Mouse (Mus musculus) hindbrain, embryonic 13.5 days (tissue): Measurements from ENCODE around the gene L2hgdh. TPM values are rescaled to one million over a fixed set of nuclear protein-coding genes. Genes with fewer than 3 reads are reported as not detected.
A peak's percentile ranks its signal among the peaks of the same experiment; 100 is the strongest.
"Not testable (repeated sequence)": the region's sequence is repeated elsewhere in the genome, so short reads cannot be mapped to it uniquely, and the experiment has no call there.

Source experiments
- ATAC-seq: fragments of 200-750 bp; cut with Nextera tagmentation; 2 replicates; pipeline ENCODE4 v1.8.0; 2017; ENCODE audit warnings: moderate TSS enrichment; ENCODE audit not compliant: low FRiP score
- H3K27ac ChIP-seq: fragments of 300-500 bp; sonication (generic); 2 replicates; pipeline ENCODE4 v1.5.1; 2015; ENCODE audit warnings: inconsistent platforms, mild to moderate bottlenecking, moderate library complexity
- H3K27me3 ChIP-seq: fragments of 300-500 bp; sonication (generic); 2 replicates; pipeline ENCODE4 v1.6.1; 2015; ENCODE audit warnings: mild to moderate bottlenecking, inconsistent platforms
- H3K36me3 ChIP-seq: fragments of 300-500 bp; sonication (generic); 2 replicates; pipeline ENCODE4 v1.6.1; 2015; ENCODE audit warnings: mild to moderate bottlenecking, inconsistent platforms
- H3K4me1 ChIP-seq: fragments of 300-500 bp; sonication (generic); replicated peaks from 2 replicates; pipeline ENCODE4 v1.6.1; 2015; ENCODE audit warnings: inconsistent platforms
- H3K4me2 ChIP-seq: fragments of 300-500 bp; sonication (generic); 2 replicates; pipeline ENCODE4 v1.6.1; 2015; ENCODE audit warnings: inconsistent platforms, mild to moderate bottlenecking, moderate library complexity
- H3K4me3 ChIP-seq: fragments of 300-500 bp; sonication (generic); 2 replicates; pipeline ENCODE4 v1.5.1; 2015; ENCODE audit warnings: mild to moderate bottlenecking, inconsistent platforms
- H3K9ac ChIP-seq: fragments of 300-500 bp; sonication (generic); 2 replicates; pipeline ENCODE4 v1.6.1; 2015; ENCODE audit warnings: mild to moderate bottlenecking, inconsistent platforms
- H3K9me3 ChIP-seq: fragments of 300-500 bp; sonication (generic); 2 replicates; pipeline ENCODE4 v1.6.1; 2016; ENCODE audit warnings: inconsistent platforms
- WGBS: fragments of 180-500 bp; shearing (Covaris S2); methylation state at CpG from one replicate; pipeline ENCODE4 v1.1.7; 2015; 5-methylcytosine and 5-hydroxymethylcytosine counted together
- polyA plus RNA-seq: library from polyadenylated mRNA; unstranded; fragments of >200 nt; fragmentation: Nextera tagmentation; extraction: Ambion mirVana; gene quantifications from 2 replicates; pipeline ENCODE4 v1.2.1, GENCODE M21; 2015

Gene L2hgdh
- polyA plus RNA-seq, 1 experiment from 2014 or later: 11.5 TPM

- H3K9ac ChIP-seq: peak overlapping the region; percentile 89
- no peaks in the 10 kb centered on the region for H3K27me3 ChIP-seq
- ATAC-seq: peak; percentile 87
- under 1% methylated on average over 33 of the region's 54 CpGs for WGBS
- H3K36me3 ChIP-seq: no peaks in the 10 kb centered on the region
- H3K9me3 ChIP-seq: no peaks in the 10 kb centered on the region
- H3K4me2 ChIP-seq: peak overlapping the region; percentile 61
- peak overlapping the region; percentile 97 for H3K27ac ChIP-seq
- H3K4me3 ChIP-seq: peak overlapping the region; percentile 79
- H3K4me1 ChIP-seq: peaks cover 15% of the 10 kb centered on the region
These were observed 42.4 kb downstream of the L2hgdh start for GRCm38 (mm10) chr12:69682065-69682787.

- Histone ChIP-seq H3K36me3 (no peaks in the 10 kb centered on the region), H3K4me3 (peak within 1 kb of the TSS; percentile 79), H3K27ac (peak within 1 kb of the TSS; percentile 97), H3K27me3 (no peaks in the 10 kb centered on the region), H3K4me1 (peaks cover 15% of the 10 kb centered on the region), H3K4me2 (peak within 1 kb of the TSS; percentile 61), H3K9me3 (no peaks in the 10 kb centered on the region), H3K9ac (peak within 1 kb of the TSS; percentile 89)
- WGBS: 1% methylated on average over 36 of the region's 85 CpGs
- ATAC-seq: peak; percentile 85
These were observed 43.1 kb downstream of the L2hgdh start, which contains the start of gene Sos2 for GRCm38 (mm10) chr12:69681566-69682061. Sos2 (minus strand) TSS chr12:69681852.

- Histone ChIP-seq H3K36me3 (no peaks in the 10 kb centered on the region), H3K4me3 (peak overlapping the region; percentile 79), H3K27ac (peak overlapping the region; percentile 97), H3K9ac (peak overlapping the region; percentile 89), H3K4me1 (peaks cover 15% of the 10 kb centered on the region), H3K27me3 (no peaks in the 10 kb centered on the region), H3K9me3 (no peaks in the 10 kb centered on the region), H3K4me2 (peak overlapping the region; percentile 61)
- under 1% methylated on average over 55 of the region's 56 CpGs for WGBS
- ATAC-seq: peak; percentile 49
These were observed 43.8 kb downstream of the L2hgdh start for GRCm38 (mm10) chr12:69680635-69681565.

GRCm38 (mm10) chr12:69676157-69676556 lies 48.5 kb downstream of the L2hgdh start:
- Histone ChIP-seq H3K4me2 (no peak overlapping the region), H3K9ac (no peak overlapping the region), H3K4me3 (no peak overlapping the region), H3K4me1 (peaks cover 31% of the 10 kb centered on the region), H3K9me3 (no peaks in the 10 kb centered on the region), H3K36me3 (no peaks in the 10 kb centered on the region), H3K27ac (no peak overlapping the region), H3K27me3 (no peaks in the 10 kb centered on the region)
- WGBS: 87% methylated on average over 4 of the region's 4 CpGs
- ATAC-seq: no peak

- H3K9ac ChIP-seq: no peak overlapping the region
- H3K36me3 ChIP-seq: no peaks in the 10 kb centered on the region
- 85% methylated on average over 10 of the region's 10 CpGs for WGBS
- H3K4me1 ChIP-seq: peaks cover 23% of the 10 kb centered on the region
- H3K9me3 ChIP-seq: no peaks in the 10 kb centered on the region
- ATAC-seq: no peak
- no peak overlapping the region for H3K4me3 ChIP-seq
- no peak overlapping the region; the same call in 1 of the 2 replicates for H3K27ac ChIP-seq
- no peak overlapping the region for H3K4me2 ChIP-seq
- H3K27me3 ChIP-seq: no peaks in the 10 kb centered on the region
These were observed 49.8 kb downstream of the L2hgdh start for GRCm38 (mm10) chr12:69674576-69675537.

GRCm38 (mm10) chr12:69674176-69674575 lies 50.5 kb downstream of the L2hgdh start:
- Histone ChIP-seq H3K4me2 (no peak overlapping the region), H3K27ac (no peak overlapping the region), H3K9me3 (no peaks in the 10 kb centered on the region), H3K9ac (no peak overlapping the region), H3K4me1 (peaks cover 19% of the 10 kb centered on the region), H3K4me3 (no peak overlapping the region), H3K27me3 (no peaks in the 10 kb centered on the region), H3K36me3 (no peaks in the 10 kb centered on the region)
- no peak for ATAC-seq
- WGBS: 59% methylated on average over 1 of the region's 1 CpGs

GRCm38 (mm10) chr12:69666721-69667120 lies 58.0 kb downstream of the L2hgdh start:
- H3K4me1 ChIP-seq: no peaks in the 10 kb centered on the region
- H3K27ac ChIP-seq: no peak overlapping the region
- no peak overlapping the region for H3K4me2 ChIP-seq
- no peak for ATAC-seq
- H3K4me3 ChIP-seq: no peak overlapping the region
- no peaks in the 10 kb centered on the region for H3K27me3 ChIP-seq
- no peak overlapping the region for H3K9ac ChIP-seq
- 96% methylated on average over 5 of the region's 5 CpGs for WGBS
- no peaks in the 10 kb centered on the region for H3K9me3 ChIP-seq
- peaks cover 2% of the 10 kb centered on the region; the same call in 1 of the 2 replicates for H3K36me3 ChIP-seq

- Histone ChIP-seq H3K27ac (no peak overlapping the region), H3K4me2 (no peak overlapping the region), H3K4me1 (no peaks in the 10 kb centered on the region), H3K4me3 (no peak overlapping the region), H3K9ac (no peak overlapping the region), H3K27me3 (no peaks in the 10 kb centered on the region), H3K36me3 (peaks cover 2% of the 10 kb centered on the region; the same call in 1 of the 2 replicates), H3K9me3 (peaks cover 4% of the 10 kb centered on the region; the same call in 1 of the 2 replicates)
- 98% methylated on average over 5 of the region's 5 CpGs for WGBS
- no peak for ATAC-seq
These were observed 63.0 kb downstream of the L2hgdh start for GRCm38 (mm10) chr12:69661658-69662057.

- ATAC-seq: peak; percentile 88
These were observed 70.7 kb downstream of the L2hgdh start for GRCm38 (mm10) chr12:69653973-69654372.

GRCm38 (mm10) chr12:69649511-69649910 lies 75.2 kb downstream of the L2hgdh start:
- WGBS: 91% methylated on average over 8 of the region's 8 CpGs
- H3K36me3 ChIP-seq: peaks cover 53% of the 10 kb centered on the region
- no peak for ATAC-seq
- H3K27me3 ChIP-seq: no peaks in the 10 kb centered on the region
- no peak overlapping the region for H3K27ac ChIP-seq
- H3K4me2 ChIP-seq: no peak overlapping the region
- no peak overlapping the region for H3K4me3 ChIP-seq
- peaks cover 4% of the 10 kb centered on the region; the same call in 1 of the 2 replicates for H3K9me3 ChIP-seq
- H3K9ac ChIP-seq: no peak overlapping the region
- H3K4me1 ChIP-seq: no peaks in the 10 kb centered on the region

More at GRCm38 (mm10) chr12:69653973-69654372, 70.7 kb downstream of the L2hgdh start:
- not testable (repeated sequence) for H3K9me3 ChIP-seq, H3K9ac ChIP-seq, H3K4me2 ChIP-seq, H3K27ac ChIP-seq, H3K4me3 ChIP-seq, H3K4me1 ChIP-seq, H3K27me3 ChIP-seq
- H3K36me3 ChIP-seq: peaks cover 32% of the 10 kb centered on the region

- Histone ChIP-seq H3K9me3 (no peaks in the 10 kb centered on the region), H3K27ac (no peak overlapping the region), H3K27me3 (no peaks in the 10 kb centered on the region), H3K4me1 (no peaks in the 10 kb centered on the region), H3K36me3 (peaks cover 33% of the 10 kb centered on the region), H3K9ac (no peak overlapping the region), H3K4me2 (no peak overlapping the region), H3K4me3 (no peak overlapping the region)
- ATAC-seq: no peak
- 92% methylated on average over 8 of the region's 8 CpGs for WGBS
These were observed 78.7 kb downstream of the L2hgdh start for GRCm38 (mm10) chr12:69645821-69646616.
